Mouse (Mus musculus) embryonic facial prominence, embryonic 13.5 days (tissue): Measurements from ENCODE around the gene Slitrk3. TPM values are rescaled to one million over a fixed set of nuclear protein-coding genes. Genes with fewer than 3 reads are reported as not detected.

ENCODE experiments used
- ATAC-seq: fragments of 200-750 bp; cut with Nextera tagmentation; 2 replicates; pipeline ENCODE4 v1.8.0; 2017; ENCODE audit warnings: low read depth; ENCODE audit not compliant: insufficient number of reproducible peaks, insufficient read depth, low FRiP score, low TSS enrichment
- H3K27ac ChIP-seq: fragments of 300-500 bp; sonication (generic); 2 replicates; pipeline ENCODE4 v1.5.1; 2015; ENCODE audit warnings: moderate library complexity, mild to moderate bottlenecking, inconsistent platforms
- H3K27me3 ChIP-seq: fragments of 300-500 bp; sonication (generic); 2 replicates; pipeline ENCODE4 v1.6.1; 2015; ENCODE audit warnings: mild to moderate bottlenecking, inconsistent platforms
- H3K36me3 ChIP-seq: fragments of 300-500 bp; sonication (generic); 2 replicates; pipeline ENCODE4 v1.6.1; 2015; ENCODE audit warnings: mild to moderate bottlenecking, inconsistent platforms
- H3K4me1 ChIP-seq: fragments of 300-500 bp; sonication (generic); 2 replicates; pipeline ENCODE4 v1.6.1; 2015; ENCODE audit warnings: inconsistent platforms
- H3K4me2 ChIP-seq: fragments of 300-500 bp; sonication (generic); 2 replicates; pipeline ENCODE4 v1.6.1; 2015; ENCODE audit warnings: moderate library complexity, mild to moderate bottlenecking, inconsistent platforms
- H3K4me3 ChIP-seq: fragments of 300-500 bp; sonication (generic); 2 replicates; pipeline ENCODE4 v1.5.1; 2015; ENCODE audit warnings: mild to moderate bottlenecking, inconsistent platforms
- H3K9ac ChIP-seq: fragments of 300-500 bp; sonication (generic); 2 replicates; pipeline ENCODE4 v1.6.1; 2015; ENCODE audit warnings: mild to moderate bottlenecking, inconsistent platforms
- H3K9me3 ChIP-seq: fragments of 300-500 bp; sonication (generic); 2 replicates; pipeline ENCODE4 v1.6.1; 2016; ENCODE audit warnings: inconsistent platforms
- WGBS: fragments of 180-500 bp; shearing (Covaris S2); methylation state at CpG from one replicate; pipeline ENCODE4 v1.1.7; 2015; ENCODE audit warnings: mixed read lengths; 5-methylcytosine and 5-hydroxymethylcytosine counted together
- polyA plus RNA-seq: library from polyadenylated mRNA; unstranded; fragments of >200 nt; fragmentation: Nextera tagmentation; extraction: Ambion mirVana; gene quantifications from 2 replicates; pipeline ENCODE4 v1.2.1, GENCODE M21; 2015

Slitrk3 gene
- polyA plus RNA-seq, 1 experiment from 2014 or later = 1.4 TPM

DNA sequence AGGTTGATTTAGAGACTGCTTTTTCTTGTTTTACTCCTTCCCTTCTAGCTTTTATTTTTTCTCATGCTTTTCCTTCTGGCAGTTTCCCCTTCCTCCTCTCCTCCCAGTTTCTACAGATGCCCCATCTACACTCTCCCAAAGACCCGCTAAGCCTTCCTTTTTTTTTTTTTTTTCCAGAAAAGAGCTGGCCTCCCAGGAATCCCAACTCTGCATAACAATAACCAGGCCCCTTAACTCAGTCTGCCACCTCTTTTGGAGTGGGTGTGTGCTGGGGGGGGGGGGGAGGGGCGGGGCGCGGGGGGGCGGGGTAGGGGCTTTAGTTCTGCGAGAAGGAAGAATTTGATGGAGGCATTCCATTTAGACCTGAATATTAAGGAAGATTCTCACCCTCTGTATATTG is 51.6 kb downstream of the Slitrk3 start:
- Histone ChIP-seq H3K4me2 (no peak overlapping the region), H3K9me3 (no peaks in the 10 kb centered on the region), H3K27ac (no peak overlapping the region), H3K27me3 (no peaks in the 10 kb centered on the region), H3K9ac (no peak overlapping the region), H3K4me1 (no peaks in the 10 kb centered on the region), H3K36me3 (no peaks in the 10 kb centered on the region), H3K4me3 (no peak overlapping the region)
- no peak for ATAC-seq
- WGBS = 6% methylated on average over 6 of the region's 6 CpGs

- ATAC-seq = no peak
- Histone ChIP-seq H3K27me3 (no peaks in the 10 kb centered on the region), H3K27ac (no peak overlapping the region), H3K9me3 (no peaks in the 10 kb centered on the region), H3K4me3 (no peak overlapping the region), H3K9ac (no peak overlapping the region), H3K4me1 (no peaks in the 10 kb centered on the region), H3K36me3 (no peaks in the 10 kb centered on the region), H3K4me2 (no peak overlapping the region)
- WGBS = 92% methylated on average over 4 of the region's 4 CpGs
Measured at GRCm38 (mm10) chr3:73002933-73003696, 54.5 kb downstream of the Slitrk3 start.

DNA sequence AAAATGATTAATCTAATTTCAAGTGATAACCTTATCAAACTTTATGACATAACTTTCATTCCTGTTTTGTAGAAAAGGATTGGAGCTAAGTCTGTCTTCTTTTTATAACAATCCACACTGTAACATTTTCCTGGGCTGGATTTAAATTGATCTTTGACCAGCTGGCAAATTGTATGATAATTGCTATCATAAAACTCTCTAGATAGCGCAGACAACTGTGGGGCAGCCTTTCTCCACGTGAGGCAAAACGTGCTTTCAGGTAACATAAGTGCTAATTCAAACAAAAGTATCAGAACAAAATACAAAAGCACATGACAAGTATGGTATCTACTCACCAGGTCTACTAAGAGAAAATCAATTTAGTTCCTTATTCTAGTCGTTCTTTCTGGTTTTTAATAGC is 60.1 kb downstream of the Slitrk3 start:
- no peaks in the 10 kb centered on the region for H3K4me1 ChIP-seq
- ATAC-seq = no peak
- WGBS = 70% methylated on average over 4 of the region's 4 CpGs

More for the DNA sequence above, 60.1 kb downstream of the Slitrk3 start:
- Histone ChIP-seq H3K27ac (no peak overlapping the region), H3K36me3 (no peaks in the 10 kb centered on the region), H3K27me3 (no peaks in the 10 kb centered on the region), H3K4me3 (no peak overlapping the region), H3K4me2 (no peak overlapping the region), H3K9ac (no peak overlapping the region), H3K9me3 (no peaks in the 10 kb centered on the region)

Other genes starting within 250 kb of the Slitrk3 start
- gene Sis, start 89.9 kb downstream of the Slitrk3 start, polyA plus RNA-seq = 0.03 and 1.4 TPM in 2 replicates